ENCODE assay signal across 10 mouse cellular contexts in the genomic region with DNA sequence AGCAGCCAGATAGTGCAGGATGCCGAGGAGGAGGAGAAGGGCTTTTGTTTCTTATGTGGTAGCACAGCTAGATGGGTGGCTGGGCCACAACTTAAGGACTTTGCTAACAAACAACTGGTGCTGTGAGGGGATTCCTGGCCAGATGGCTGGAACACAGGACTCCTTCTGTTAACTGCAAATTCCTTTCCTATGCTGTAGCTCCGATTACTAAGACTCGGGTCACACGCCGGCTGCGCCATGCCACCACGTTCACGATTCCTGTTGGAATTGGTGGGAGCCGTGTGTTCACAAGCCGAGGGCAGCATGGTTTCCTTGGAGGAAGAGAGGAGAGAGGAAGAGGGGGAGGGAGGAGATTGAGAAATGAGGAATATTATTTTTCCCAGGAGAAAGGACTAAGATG.
DNase-seq lines count a peak whose midpoint lies in the region; ATAC-seq and TF ChIP-seq lines count a peak whose summit lies in the region.
"Had no signal": no experiment of that assay in that cellular context is flagged by ENCODE, and none has a peak within 500 bp of the region (broad histone marks: within the 10 kb centered on the region; RNA-seq: fewer than 3 reads in every experiment).

No protein-coding gene starts in this region.

- H3K27ac ChIP-seq in lung, embryonic 14.5 days (ENCODE audit: low read depth): no peak overlapping the region
- peak overlapping the region; percentile 63 for H3K27ac ChIP-seq in embryonic facial prominence, embryonic 10.5 days (replicated peaks)
- H3K27ac ChIP-seq in forebrain, postnatal 0 days (ENCODE audit: low read depth, low read length): no peak overlapping the region
- peak overlapping the region; percentile 62 for H3K27ac ChIP-seq in limb, embryonic 14.5 days (replicated peaks; ENCODE audit: low read depth, low read length)
- H3K27ac ChIP-seq: hindbrain, embryonic 14.5 days had no signal

- no peak for TF ChIP-seq POLR2A in limb, embryonic 14.5 days (IDR thresholded peaks at IDR 0.05; ENCODE audit: borderline replicate concordance, extremely low read depth, insufficient read depth, insufficient read length)

- DNase-seq in lung, embryonic 14.5 days: peak; percentile 39
- no peak for DNase-seq in lung, postnatal 25 days (ENCODE audit: low spot score)
- peak; percentile 43 for DNase-seq in embryonic facial prominence, embryonic 10.5 days (ENCODE audit: low spot score)
- DNase-seq in forebrain, postnatal 0 days: peak; percentile 38
- peak; percentile 73 for DNase-seq in limb, embryonic 14.5 days (ENCODE audit: low spot score)
- DNase-seq in layer of hippocampus, adult 9-10 months (ENCODE audit: low spot score): no peak
- no peak for DNase-seq in kidney, postnatal 36 days
- DNase-seq: lung, postnatal 36 days had no signal

- H3K4me1 ChIP-seq in lung, embryonic 14.5 days (ENCODE audit: insufficient read depth): no peaks in the 10 kb centered on the region
- peaks cover 15% of the 10 kb centered on the region for H3K4me1 ChIP-seq in embryonic facial prominence, embryonic 10.5 days
- 0 out of 2 replicates have a peak, but pooled peaks cover 3% of the 10 kb centered on the region for H3K4me1 ChIP-seq in forebrain, postnatal 0 days (ENCODE audit: insufficient read depth)
- H3K4me1 ChIP-seq in limb, embryonic 14.5 days (ENCODE audit: control insufficient read depth, insufficient read depth, low read length): peaks cover 14% of the 10 kb centered on the region

- H3K27me3 ChIP-seq in lung, embryonic 14.5 days (ENCODE audit: insufficient read depth, low read length): no peaks in the 10 kb centered on the region
- no peaks in the 10 kb centered on the region for H3K27me3 ChIP-seq in embryonic facial prominence, embryonic 10.5 days (replicated peaks; ENCODE audit: low read depth, poor library complexity, severe bottlenecking)
- no peaks in the 10 kb centered on the region for H3K27me3 ChIP-seq in forebrain, postnatal 0 days (ENCODE audit: insufficient read depth, low read length)
- no peaks in the 10 kb centered on the region for H3K27me3 ChIP-seq in limb, embryonic 14.5 days (ENCODE audit: control insufficient read depth, insufficient read depth, low read length)
- H3K27me3 ChIP-seq: Patski had no signal

- H3K4me3 ChIP-seq in lung, embryonic 14.5 days (ENCODE audit: low read depth, low read length): no peak overlapping the region
- no peak overlapping the region for H3K4me3 ChIP-seq in embryonic facial prominence, embryonic 10.5 days
- H3K4me3 ChIP-seq in forebrain, postnatal 0 days (ENCODE audit: low read depth, low read length): no peak overlapping the region
- H3K4me3 ChIP-seq in limb, embryonic 14.5 days (replicated peaks; ENCODE audit: low read length): no peak overlapping the region

- no peaks in the 10 kb centered on the region for H3K9me3 ChIP-seq in lung, embryonic 14.5 days (ENCODE audit: low read depth, low read length)
- no peaks in the 10 kb centered on the region for H3K9me3 ChIP-seq in embryonic facial prominence, embryonic 10.5 days
- no peaks in the 10 kb centered on the region for H3K9me3 ChIP-seq in forebrain, postnatal 0 days (ENCODE audit: low read length)
- no peaks in the 10 kb centered on the region for H3K9me3 ChIP-seq in limb, embryonic 14.5 days (ENCODE audit: control insufficient read depth, low read length)

- H3K36me3 ChIP-seq in lung, embryonic 14.5 days (ENCODE audit: insufficient read depth): no peaks in the 10 kb centered on the region
- H3K36me3 ChIP-seq in embryonic facial prominence, embryonic 10.5 days (replicated peaks): no peaks in the 10 kb centered on the region
- no peaks in the 10 kb centered on the region for H3K36me3 ChIP-seq in forebrain, postnatal 0 days (ENCODE audit: insufficient read depth)
- no peaks in the 10 kb centered on the region for H3K36me3 ChIP-seq in limb, embryonic 14.5 days (ENCODE audit: control insufficient read depth, insufficient read depth, low read length)

- TF ChIP-seq CTCF in lung, embryonic 14.5 days (IDR thresholded peaks at IDR 0.05; ENCODE audit: low read depth): no peak
- TF ChIP-seq CTCF in forebrain, postnatal 0 days (IDR thresholded peaks at IDR 0.05; ENCODE audit: low read depth): no peak

- no peak overlapping the region for H3K4me2 ChIP-seq in lung, embryonic 14.5 days
- no peak overlapping the region for H3K4me2 ChIP-seq in forebrain, postnatal 0 days (ENCODE audit: low read depth)
- H3K4me2 ChIP-seq in limb, embryonic 14.5 days (replicated peaks; ENCODE audit: low read depth, low read length, severe bottlenecking): no peak overlapping the region
- H3K4me2 ChIP-seq: hindbrain, embryonic 14.5 days had no signal

- no peak for ATAC-seq in lung, embryonic 14.5 days (ENCODE audit: insufficient read depth)
- peak; percentile 40 for ATAC-seq in forebrain, postnatal 0 days
- ATAC-seq in limb, embryonic 14.5 days (ENCODE audit: low FRiP score, low read depth): peak; percentile 84
- ATAC-seq: Patski had no signal

- no peak overlapping the region for H3K9ac ChIP-seq in lung, embryonic 14.5 days
- H3K9ac ChIP-seq in forebrain, postnatal 0 days: no peak overlapping the region
- H3K9ac ChIP-seq in limb, embryonic 14.5 days (ENCODE audit: low read depth, low read length, severe bottlenecking): no peak overlapping the region
- H3K9ac ChIP-seq: hindbrain, embryonic 14.5 days had no signal

- 57% methylated on average over 10 of the region's 10 CpGs for WGBS in lung, embryonic 14.5 days
- 61% methylated on average over 10 of the region's 10 CpGs for WGBS in embryonic facial prominence, embryonic 10.5 days
- 37% methylated on average over 10 of the region's 10 CpGs for WGBS in forebrain, postnatal 0 days
- WGBS in limb, embryonic 14.5 days: 34% methylated on average over 10 of the region's 10 CpGs

Comparison
In these comparisons a context has a peak if more than half of its experiments do, and no peak if none do; other contexts are left out.
1. DNase-seq: peak in lung, embryonic 14.5 days (single experiment), embryonic facial prominence, embryonic 10.5 days (single experiment), forebrain, postnatal 0 days (single experiment) and limb, embryonic 14.5 days (single experiment); none in lung, postnatal 25 days (single experiment), layer of hippocampus, adult 9-10 months (single experiment) and kidney, postnatal 36 days (0 of 2).
2. H3K27ac ChIP-seq: peak in embryonic facial prominence, embryonic 10.5 days (single experiment) and limb, embryonic 14.5 days (single experiment); none in lung, embryonic 14.5 days (single experiment) and forebrain, postnatal 0 days (single experiment).